Mouse (Mus musculus) cerebellum, adult 2 months (tissue): ENCODE results near the gene Eef1akmt3. TPM values are rescaled to one million over a fixed set of nuclear protein-coding genes. Genes with fewer than 3 reads are reported as not detected.
A peak's percentile ranks its signal among the peaks of the same experiment; 100 is the strongest.

Experiments used
- DNase-seq, 2 experiments: peaks; one replicate each; pipeline ENCODE4 v3.0.0; 2021
- H3K27ac ChIP-seq: fragments of 200-500 bp; 2 replicates; pipeline ENCODE4 v1.5.1; 2012; ENCODE audit warnings: low read length, control low read depth, inconsistent platforms; ENCODE audit not compliant: insufficient read depth
- H3K27me3 ChIP-seq: fragments of 200-500 bp; 2 replicates; pipeline ENCODE4 v1.6.1; 2012; ENCODE audit warnings: inconsistent platforms, mild to moderate bottlenecking, low read length, moderate library complexity; ENCODE audit not compliant: control insufficient read depth, insufficient read depth
- H3K4me1 ChIP-seq: fragments of 200-500 bp; 2 replicates; pipeline ENCODE4 v1.6.1; 2011; ENCODE audit warnings: low read length; ENCODE audit not compliant: control insufficient read depth, insufficient read depth
- H3K4me3 ChIP-seq: fragments of 200-500 bp; replicated peaks from 2 replicates; pipeline ENCODE3; 2011; ENCODE audit warnings: mild to moderate bottlenecking, low read depth, low read length, control low read depth; ENCODE audit not compliant: insufficient read depth
- CTCF ChIP-seq: fragments of 200-500 bp; IDR thresholded peaks from 2 replicates; pipeline ENCODE4 v1.5.1; 2011; ENCODE audit warnings: low read depth, mild to moderate bottlenecking, control low read depth, low read length, moderate library complexity, borderline replicate concordance; ENCODE audit not compliant: insufficient read depth
- POLR2A ChIP-seq: fragments of 200-500 bp; IDR thresholded peaks from 2 replicates; pipeline ENCODE4 v1.6.1; 2011; ENCODE audit warnings: low read length, control low read depth, borderline replicate concordance; ENCODE audit not compliant: insufficient read depth
- WGBS: fragments of 180-500 bp; shearing (Covaris S2); methylation state at CpG from one replicate; pipeline ENCODE4 v1.1.7; 2018; 5-methylcytosine and 5-hydroxymethylcytosine counted together
- polyA plus RNA-seq: library from polyadenylated mRNA; depleted of rRNA; stranded (reverse); fragments of >200 nt; gene quantifications from 2 replicates; pipeline ENCODE4 v1.2.3, GENCODE M21; 2012

Eef1akmt3 gene
- polyA plus RNA-seq, 1 experiment, result 0.13 TPM

- Histone ChIP-seq H3K27me3 (no peaks in the 10 kb centered on the region), H3K4me3 (peak overlapping the region; percentile 70), H3K4me1 (no peaks in the 10 kb centered on the region), H3K27ac (no peak overlapping the region)
- DNase-seq, result peak; percentile 85 to 93
- under 1% methylated on average over 44 of the region's 44 CpGs for WGBS
- no peak for TF ChIP-seq POLR2A
Measured at GRCm38 (mm10) chr10:127041774-127042338, 543 bp upstream of the Eef1akmt3 start.

- Histone ChIP-seq H3K4me1 (no peaks in the 10 kb centered on the region), H3K27ac (no peak overlapping the region), H3K4me3 (peak overlapping the region; percentile 70), H3K27me3 (no peaks in the 10 kb centered on the region)
- under 1% methylated on average over 20 of the region's 20 CpGs for WGBS
- TF ChIP-seq POLR2A (no peak), CTCF (no peak)
- peak in 1 of 2 experiments; percentile 47 for DNase-seq
Measured at GRCm38 (mm10) chr10:127040569-127041214, 621 bp downstream of the Eef1akmt3 start.

GRCm38 (mm10) chr10:127037641-127038040, 3.7 kb downstream of the Eef1akmt3 start:
- DNase-seq, result no peak
- Histone ChIP-seq H3K27ac (no peak overlapping the region), H3K4me1 (no peaks in the 10 kb centered on the region), H3K27me3 (no peaks in the 10 kb centered on the region), H3K4me3 (no peak overlapping the region)
- WGBS, result 73% methylated on average over 12 of the region's 12 CpGs
- TF ChIP-seq CTCF (no peak), POLR2A (no peak)

- no peaks in the 10 kb centered on the region for H3K4me1 ChIP-seq
- TF ChIP-seq POLR2A (no peak), CTCF (no peak)
- 77% methylated on average over 12 of the region's 12 CpGs for WGBS
- H3K27ac ChIP-seq, result no peak overlapping the region
- no peaks in the 10 kb centered on the region for H3K27me3 ChIP-seq
- DNase-seq, result no peak
- H3K4me3 ChIP-seq, result no peak overlapping the region
Measured at GRCm38 (mm10) chr10:127036273-127036672, 5.0 kb downstream of the Eef1akmt3 start.

- H3K27me3 ChIP-seq, result no peaks in the 10 kb centered on the region
- no peak overlapping the region for H3K27ac ChIP-seq
- no peak overlapping the region for H3K4me3 ChIP-seq
- no peak for TF ChIP-seq POLR2A
- TF ChIP-seq CTCF, result no peak
- H3K4me1 ChIP-seq, result no peaks in the 10 kb centered on the region
- DNase-seq, result no peak
- 78% methylated on average over 8 of the region's 8 CpGs for WGBS
Measured at GRCm38 (mm10) chr10:127033301-127033741, 8.0 kb downstream of the Eef1akmt3 start.

- Histone ChIP-seq H3K4me3 (peak within 1 kb of the TSS; percentile 75), H3K4me1 (no peaks in the 10 kb centered on the region), H3K27me3 (no peaks in the 10 kb centered on the region), H3K27ac (no peak within 1 kb of the TSS)
- DNase-seq, result peak; percentile 91 to 94
- WGBS, result 5% methylated on average over 56 of the region's 56 CpGs
- peak; percentile 78 for TF ChIP-seq POLR2A
- peak; percentile 97 for TF ChIP-seq CTCF
Measured at GRCm38 (mm10) chr10:127030336-127031296, 10.7 kb downstream of the Eef1akmt3 start, which contains the start of gene Tsfm. TSS of gene Tsfm (minus strand) at chr10:127030840.

GRCm38 (mm10) chr10:127018422-127018821, 22.9 kb downstream of the Eef1akmt3 start:
- TF ChIP-seq CTCF (no peak), POLR2A (no peak)
- 67% methylated on average over 16 of the region's 16 CpGs for WGBS
- Histone ChIP-seq H3K27me3 (no peaks in the 10 kb centered on the region), H3K4me1 (no peaks in the 10 kb centered on the region), H3K27ac (no peak overlapping the region), H3K4me3 (no peak overlapping the region)
- no peak for DNase-seq
